Mouse (Mus musculus): ENCODE measurements at regions not wholly inside any gene's neighbourhood (a gene's known extent, or its start where the extent isn't known, plus 50 kb on each side); places are given as distances from the start of the nearest gene placed in this dataset.

DNA sequence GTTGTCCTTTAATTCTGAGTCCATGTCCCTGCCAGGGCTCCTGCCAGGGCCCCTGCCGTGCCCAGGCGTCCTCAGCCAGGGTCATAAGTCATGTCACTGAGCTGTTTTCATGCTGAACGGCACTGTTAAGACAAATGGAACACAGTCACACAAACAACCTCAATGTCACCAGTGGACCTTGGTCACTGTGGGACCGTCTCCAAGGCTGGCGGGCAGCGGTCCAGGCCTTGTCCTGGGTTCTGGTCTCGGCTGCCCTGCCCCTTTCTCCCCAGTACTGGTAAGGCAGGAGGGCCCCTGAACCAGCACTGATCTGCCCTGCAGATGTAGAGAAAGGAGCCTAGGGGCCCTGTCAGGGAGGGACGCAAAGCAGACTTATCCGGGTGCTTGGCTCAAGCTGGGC is 79.3 kb upstream of the Ptpn1 start:
- DNase-seq (ENCODE audit: low spot score) (no peak), ATAC-seq (replicated peaks; ENCODE audit: low FRiP score) (no peak)
- Histone ChIP-seq H3K27ac (ENCODE audit: low read depth, low read length) (no peak overlapping the region), H3K4me1 (replicated peaks; ENCODE audit: control insufficient read depth, insufficient read depth, low read length) (peaks cover 24% of the 10 kb centered on the region), H3K27me3 (replicated peaks; ENCODE audit: control insufficient read depth, insufficient read depth, low read length) (peaks cover 13% of the 10 kb centered on the region), H3K9ac (ENCODE audit: low read depth, low read length) (no peak overlapping the region), H3K9me3 (ENCODE audit: control insufficient read depth, low read length) (no peaks in the 10 kb centered on the region), H3K4me3 (ENCODE audit: low read depth, low read length) (no peak overlapping the region), H3K4me2 (no peak overlapping the region), H3K36me3 (ENCODE audit: control insufficient read depth, insufficient read depth, low read length) (no peaks in the 10 kb centered on the region)
- WGBS = 77% methylated on average over 9 of the region's 9 CpGs

DNA sequence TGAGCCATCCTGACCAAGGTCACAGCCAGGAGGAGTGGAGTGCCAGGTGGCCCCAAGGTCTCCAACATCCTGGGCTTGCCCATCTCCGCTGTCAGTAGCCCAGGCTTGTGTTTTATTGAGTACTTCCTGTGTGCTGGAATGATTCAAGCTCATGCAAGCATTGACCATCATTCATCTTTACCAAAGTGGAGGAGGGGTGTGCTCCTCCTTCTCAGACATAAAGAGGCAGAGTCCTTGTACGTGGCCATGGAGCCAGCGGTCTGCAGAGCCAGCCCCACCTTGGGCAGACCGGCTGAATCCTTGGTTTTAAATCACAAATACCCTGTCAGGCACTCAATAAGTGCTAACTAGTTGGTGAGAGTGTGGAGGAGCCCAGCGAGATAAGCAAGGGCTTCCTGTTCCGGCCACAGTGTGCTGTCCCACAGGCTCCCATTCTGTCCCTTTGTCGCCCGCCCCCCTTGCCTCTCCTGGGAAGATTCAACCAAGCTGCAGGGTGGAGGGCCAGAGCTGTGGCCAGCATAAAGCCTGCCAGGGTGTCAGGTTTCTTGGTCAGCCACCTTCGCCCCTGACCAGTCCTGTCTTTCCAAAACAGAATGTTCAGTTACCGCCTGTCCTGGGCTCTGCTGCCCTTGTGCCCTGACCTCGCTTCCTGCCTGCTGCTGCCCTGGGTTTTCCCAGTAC is 80.5 kb upstream of the Ptpn1 start:
- Histone ChIP-seq H3K4me3 (ENCODE audit: low read depth, low read length) (no peak overlapping the region), H3K9ac (ENCODE audit: low read depth, low read length) (no peak overlapping the region), H3K27ac (ENCODE audit: low read depth, low read length) (no peak overlapping the region), H3K36me3 (ENCODE audit: control insufficient read depth, insufficient read depth, low read length) (no peaks in the 10 kb centered on the region), H3K4me2 (peak overlapping the region; percentile 2; the same call in 1 of the 2 replicates), H3K27me3 (replicated peaks; ENCODE audit: control insufficient read depth, insufficient read depth, low read length) (peaks cover 13% of the 10 kb centered on the region), H3K9me3 (ENCODE audit: control insufficient read depth, low read length) (no peaks in the 10 kb centered on the region), H3K4me1 (replicated peaks; ENCODE audit: control insufficient read depth, insufficient read depth, low read length) (peaks cover 22% of the 10 kb centered on the region)
- ATAC-seq (replicated peaks; ENCODE audit: low FRiP score) (peak; percentile 47; the same call in 1 of the 2 replicates), DNase-seq (ENCODE audit: low spot score) (peak; percentile 48)
- 7% methylated on average over 11 of the region's 11 CpGs for WGBS

DNA sequence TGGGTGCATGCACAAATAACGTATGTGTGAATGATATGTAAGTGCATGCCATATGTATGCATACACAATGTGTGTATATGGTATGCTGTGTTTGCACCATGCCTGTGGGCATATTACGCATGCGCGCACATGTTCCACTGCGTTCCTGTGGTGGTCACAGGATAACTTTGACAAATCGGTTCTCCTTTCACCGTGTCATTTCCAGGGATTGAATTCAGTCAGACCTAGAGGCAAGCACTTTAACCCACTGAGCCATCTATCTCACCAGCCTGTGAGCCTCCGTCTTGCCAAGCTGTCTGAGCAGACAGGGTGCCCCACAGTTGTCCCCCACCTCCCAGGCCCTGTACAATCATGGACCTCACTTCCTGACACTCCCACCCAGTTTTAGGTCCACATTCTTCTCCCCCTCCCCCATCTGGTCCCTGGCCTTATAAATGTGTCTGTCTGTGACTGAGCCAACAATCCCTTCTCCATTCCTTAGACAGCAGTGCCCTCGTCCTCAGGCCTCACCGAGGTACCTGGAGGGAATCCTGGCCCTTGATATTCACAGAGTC is 81.8 kb upstream of the Ptpn1 start:
- ATAC-seq (replicated peaks; ENCODE audit: low FRiP score) (no peak), DNase-seq (ENCODE audit: low spot score) (no peak)
- 68% methylated on average over 10 of the region's 10 CpGs for WGBS
- H3K27me3 ChIP-seq (replicated peaks; ENCODE audit: control insufficient read depth, insufficient read depth, low read length) = peaks cover 13% of the 10 kb centered on the region
- H3K9ac ChIP-seq (ENCODE audit: low read depth, low read length) = no peak overlapping the region
- no peaks in the 10 kb centered on the region for H3K36me3 ChIP-seq (ENCODE audit: control insufficient read depth, insufficient read depth, low read length)
- no peaks in the 10 kb centered on the region for H3K9me3 ChIP-seq (ENCODE audit: control insufficient read depth, low read length)
- no peak overlapping the region for H3K27ac ChIP-seq (ENCODE audit: low read depth, low read length)
- peaks cover 22% of the 10 kb centered on the region for H3K4me1 ChIP-seq (replicated peaks; ENCODE audit: control insufficient read depth, insufficient read depth, low read length)
- H3K4me2 ChIP-seq = no peak overlapping the region
- H3K4me3 ChIP-seq (ENCODE audit: low read depth, low read length) = no peak overlapping the region

DNA sequence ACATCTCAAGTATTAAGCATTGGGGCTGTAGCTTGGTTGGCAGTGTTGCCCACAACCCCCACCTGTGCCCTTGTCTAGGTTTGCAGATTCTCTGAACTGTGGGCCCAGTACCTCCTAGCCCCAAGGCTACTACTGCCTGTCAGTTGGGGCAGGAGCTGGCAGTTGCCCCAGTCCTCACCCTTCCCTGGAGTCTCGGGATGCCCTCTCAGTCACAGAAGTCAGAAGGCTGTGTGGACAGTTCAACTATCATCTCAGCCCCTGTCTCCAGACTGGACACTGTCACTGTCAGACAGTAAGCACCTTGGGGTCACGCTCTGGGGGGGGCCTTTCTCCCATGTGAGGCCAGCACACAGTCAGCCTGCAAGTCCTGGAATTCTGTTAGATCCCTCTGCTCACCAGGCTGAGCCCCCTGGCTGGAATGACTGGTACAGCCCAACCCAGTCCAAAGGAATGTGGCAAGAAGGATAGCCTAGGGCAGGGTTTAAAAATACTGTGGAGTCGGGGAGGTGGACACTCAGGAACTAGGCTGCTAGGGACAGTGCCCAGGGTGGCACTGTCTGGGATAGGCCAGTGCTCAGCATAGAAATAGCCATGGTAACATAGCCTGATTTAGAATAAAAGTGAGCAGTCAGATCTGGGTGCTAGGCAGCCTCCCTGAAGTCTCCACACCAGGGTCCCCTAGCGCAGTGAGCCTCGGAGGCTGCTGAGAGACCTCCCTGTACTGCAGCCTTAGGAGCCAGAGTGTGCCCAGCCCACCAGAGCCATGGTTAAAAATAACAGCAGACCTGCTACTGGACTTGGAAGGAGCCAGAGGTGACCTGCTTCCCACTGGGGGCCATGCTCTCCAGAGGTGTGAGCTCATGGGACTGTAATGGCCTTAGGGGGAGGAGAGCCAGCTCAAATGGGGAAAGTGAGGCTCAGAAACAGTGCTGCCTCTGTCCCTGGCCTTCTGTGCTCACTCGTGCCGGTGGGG is 83.1 kb upstream of the Ptpn1 start:
- H3K36me3 ChIP-seq (ENCODE audit: control insufficient read depth, insufficient read depth, low read length) = no peaks in the 10 kb centered on the region
- DNase-seq (ENCODE audit: low spot score) (no peak), ATAC-seq (replicated peaks; ENCODE audit: low FRiP score) (no peak)
- peaks cover 22% of the 10 kb centered on the region for H3K4me1 ChIP-seq (replicated peaks; ENCODE audit: control insufficient read depth, insufficient read depth, low read length)
- H3K4me2 ChIP-seq = no peak overlapping the region
- H3K9me3 ChIP-seq (ENCODE audit: control insufficient read depth, low read length) = no peaks in the 10 kb centered on the region
- H3K9ac ChIP-seq (ENCODE audit: low read depth, low read length) = no peak overlapping the region
- H3K27ac ChIP-seq (ENCODE audit: low read depth, low read length) = no peak overlapping the region
- peaks cover 13% of the 10 kb centered on the region for H3K27me3 ChIP-seq (replicated peaks; ENCODE audit: control insufficient read depth, insufficient read depth, low read length)
- H3K4me3 ChIP-seq (ENCODE audit: low read depth, low read length) = no peak overlapping the region
- 72% methylated on average over 7 of the region's 7 CpGs for WGBS

DNA sequence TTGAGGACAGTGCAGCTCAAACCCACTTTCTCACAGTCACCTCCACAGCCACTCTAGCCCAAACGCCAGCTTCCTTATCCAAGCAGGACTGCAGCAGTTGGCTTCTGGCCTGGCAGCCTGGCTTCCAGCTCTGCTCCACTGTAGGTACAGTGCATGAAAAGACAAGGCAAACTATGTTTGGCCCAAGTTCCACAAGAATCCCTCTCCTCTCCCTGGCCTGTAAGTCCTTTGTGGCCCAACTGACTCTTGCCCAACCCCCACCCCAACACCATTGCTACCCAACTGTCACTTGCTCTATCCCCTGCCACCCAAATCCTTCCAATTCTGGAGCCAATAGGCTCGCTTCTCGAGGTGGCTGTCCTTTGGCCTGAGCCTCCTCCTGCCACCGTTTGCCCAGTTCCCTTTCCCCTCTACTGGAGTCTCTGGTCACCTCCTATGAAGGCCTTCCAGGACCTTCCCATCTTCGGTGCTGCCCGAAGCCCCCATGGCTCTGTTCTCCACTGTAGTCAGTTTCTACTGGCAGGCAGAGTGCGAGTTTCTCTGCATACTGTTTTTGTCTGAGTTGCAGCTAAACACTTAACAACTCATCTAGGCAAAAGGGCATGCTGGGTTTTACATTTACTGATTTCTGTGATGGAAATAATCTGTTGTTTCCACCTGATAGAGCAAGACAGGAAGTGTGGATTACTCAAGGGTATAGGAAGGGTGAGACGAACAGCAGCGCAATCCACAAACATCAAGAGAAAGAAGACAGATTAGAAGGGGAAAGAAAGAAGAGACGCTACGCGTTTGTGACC is 84.4 kb upstream of the Ptpn1 start:
- no peak overlapping the region for H3K4me3 ChIP-seq (ENCODE audit: low read depth, low read length)
- H3K27ac ChIP-seq (ENCODE audit: low read depth, low read length) = no peak overlapping the region
- DNase-seq (ENCODE audit: low spot score) (no peak), ATAC-seq (replicated peaks; ENCODE audit: low FRiP score) (no peak)
- peaks cover 27% of the 10 kb centered on the region for H3K4me1 ChIP-seq (replicated peaks; ENCODE audit: control insufficient read depth, insufficient read depth, low read length)
- 61% methylated on average over 12 of the region's 12 CpGs for WGBS
- H3K9me3 ChIP-seq (ENCODE audit: control insufficient read depth, low read length) = no peaks in the 10 kb centered on the region
- no peaks in the 10 kb centered on the region for H3K36me3 ChIP-seq (ENCODE audit: control insufficient read depth, insufficient read depth, low read length)
- H3K27me3 ChIP-seq (replicated peaks; ENCODE audit: control insufficient read depth, insufficient read depth, low read length) = peaks cover 11% of the 10 kb centered on the region
- H3K4me2 ChIP-seq = no peak overlapping the region
- H3K9ac ChIP-seq (ENCODE audit: low read depth, low read length) = no peak overlapping the region

DNA sequence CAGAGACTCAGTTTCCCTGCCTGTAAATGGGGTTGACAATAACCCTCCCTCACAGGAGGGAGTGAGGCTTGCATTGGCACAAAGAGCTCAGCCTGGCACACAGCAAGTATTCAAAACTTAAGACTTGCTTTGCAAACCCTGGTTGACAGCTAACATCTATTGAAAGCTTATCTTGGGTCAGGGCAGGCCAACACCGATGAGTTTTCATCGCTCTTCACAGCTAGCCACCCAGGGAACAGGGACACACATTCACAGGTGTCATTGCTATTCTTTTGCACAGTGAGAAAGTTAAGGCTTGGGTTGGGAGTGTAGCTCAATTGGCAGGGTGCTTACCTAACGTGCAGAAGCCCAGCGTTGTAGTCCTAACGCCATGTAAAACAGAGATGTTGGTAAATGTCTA is 86.5 kb upstream of the Ptpn1 start:
- Histone ChIP-seq H3K4me2 (no peak overlapping the region), H3K9me3 (ENCODE audit: control insufficient read depth, low read length) (no peaks in the 10 kb centered on the region), H3K27me3 (replicated peaks; ENCODE audit: control insufficient read depth, insufficient read depth, low read length) (peaks cover 5% of the 10 kb centered on the region; the same call in 1 of the 2 replicates), H3K4me3 (ENCODE audit: low read depth, low read length) (no peak overlapping the region), H3K4me1 (replicated peaks; ENCODE audit: control insufficient read depth, insufficient read depth, low read length) (peaks cover 29% of the 10 kb centered on the region), H3K27ac (ENCODE audit: low read depth, low read length) (no peak overlapping the region), H3K9ac (ENCODE audit: low read depth, low read length) (no peak overlapping the region), H3K36me3 (ENCODE audit: control insufficient read depth, insufficient read depth, low read length) (no peaks in the 10 kb centered on the region)
- ATAC-seq (replicated peaks; ENCODE audit: low FRiP score) (no peak), DNase-seq (ENCODE audit: low spot score) (no peak)
- WGBS = 80% methylated on average over 5 of the region's 5 CpGs

DNA sequence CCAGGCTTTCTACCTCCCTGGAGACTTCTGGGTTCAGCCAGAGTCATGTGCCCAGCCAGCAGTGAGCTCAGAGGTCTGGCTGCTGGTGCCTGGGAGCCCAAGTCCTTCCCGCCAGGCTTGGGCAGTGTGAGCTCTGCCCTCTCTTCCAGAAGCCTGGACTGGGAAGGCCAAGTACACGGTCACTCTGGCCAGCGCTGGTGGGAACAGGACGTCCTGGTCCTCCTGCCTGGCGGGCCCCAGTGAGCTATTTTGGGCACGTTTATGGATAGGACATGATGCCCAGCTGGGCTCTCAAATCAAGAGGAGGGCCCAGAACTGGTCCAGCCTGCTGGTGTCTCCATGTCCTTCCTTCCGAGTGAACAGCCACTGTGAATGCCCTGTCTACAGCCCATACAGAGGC is 87.3 kb upstream of the Ptpn1 start:
- DNase-seq (ENCODE audit: low spot score) = no peak
- no peaks in the 10 kb centered on the region for H3K36me3 ChIP-seq (ENCODE audit: control insufficient read depth, insufficient read depth, low read length)
- 67% methylated on average over 7 of the region's 7 CpGs for WGBS
- H3K4me1 ChIP-seq (replicated peaks; ENCODE audit: control insufficient read depth, insufficient read depth, low read length) = peaks cover 34% of the 10 kb centered on the region
- no peak overlapping the region for H3K9ac ChIP-seq (ENCODE audit: low read depth, low read length)
- no peak overlapping the region for H3K4me2 ChIP-seq
- H3K27ac ChIP-seq (ENCODE audit: low read depth, low read length) = no peak overlapping the region
- H3K27me3 ChIP-seq (replicated peaks; ENCODE audit: control insufficient read depth, insufficient read depth, low read length) = peaks cover 5% of the 10 kb centered on the region; the same call in 1 of the 2 replicates
- H3K4me3 ChIP-seq (ENCODE audit: low read depth, low read length) = no peak overlapping the region
- H3K9me3 ChIP-seq (ENCODE audit: control insufficient read depth, low read length) = no peaks in the 10 kb centered on the region
- ATAC-seq (replicated peaks; ENCODE audit: low FRiP score) = no peak

DNA sequence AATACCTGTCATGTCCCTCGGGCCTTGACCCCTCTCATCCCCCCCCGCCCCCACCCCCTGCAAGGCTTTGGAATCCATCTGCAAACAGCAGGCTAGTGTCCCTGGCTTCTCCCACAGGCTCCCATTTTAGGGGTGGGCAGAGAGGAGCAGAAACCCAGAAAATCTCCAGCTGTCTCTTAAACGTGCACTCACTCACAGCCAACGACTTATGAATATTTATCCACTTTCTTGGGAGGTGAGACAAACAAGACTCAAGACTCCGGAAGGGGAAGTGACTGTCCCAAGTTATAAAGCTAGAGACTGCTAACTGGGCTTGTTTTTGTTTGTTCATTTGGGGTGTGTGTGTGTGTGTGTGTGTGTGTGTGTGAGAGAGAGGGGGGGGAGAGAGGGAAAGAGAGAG is 87.9 kb upstream of the Ptpn1 start:
- no peak overlapping the region for H3K27ac ChIP-seq (ENCODE audit: low read depth, low read length)
- ATAC-seq (replicated peaks; ENCODE audit: low FRiP score) = no peak
- H3K4me1 ChIP-seq (replicated peaks; ENCODE audit: control insufficient read depth, insufficient read depth, low read length) = peaks cover 40% of the 10 kb centered on the region

More for the DNA sequence above, 87.9 kb upstream of the Ptpn1 start:
- H3K27me3 ChIP-seq (replicated peaks; ENCODE audit: control insufficient read depth, insufficient read depth, low read length) = peaks cover 6% of the 10 kb centered on the region; the same call in 1 of the 2 replicates
- H3K4me2 ChIP-seq = no peak overlapping the region
- H3K9me3 ChIP-seq (ENCODE audit: control insufficient read depth, low read length) = no peaks in the 10 kb centered on the region
- no peaks in the 10 kb centered on the region for H3K36me3 ChIP-seq (ENCODE audit: control insufficient read depth, insufficient read depth, low read length)
- H3K4me3 ChIP-seq (ENCODE audit: low read depth, low read length) = no peak overlapping the region
- DNase-seq (ENCODE audit: low spot score) = no peak
- no peak overlapping the region for H3K9ac ChIP-seq (ENCODE audit: low read depth, low read length)
- WGBS = 61% methylated on average over 5 of the region's 5 CpGs
